In genomic region chr17:71479381-71479901, GRCm38 (mm10) we compare ENCODE assay signal across 16 mouse cellular contexts. TPM values are rescaled to one million over a fixed set of nuclear protein-coding genes. Genes with fewer than 3 reads are reported as not detected.
DNase-seq lines count a peak whose midpoint lies in the region; ATAC-seq and TF ChIP-seq lines count a peak whose summit lies in the region.
"Had no signal": no experiment of that assay in that cellular context is flagged by ENCODE, and none has a peak within 500 bp of the region (broad histone marks: within the 10 kb centered on the region; RNA-seq: fewer than 3 reads in every experiment).

No protein-coding gene starts in this region.

- TF ChIP-seq CTCF in MEL (IDR thresholded peaks at IDR 0.05 in 2 of 3, conservative IDR thresholded peaks at IDR 0.05 in 1 of 3; ENCODE audit: control insufficient read depth in 1 of 3, insufficient read depth in 1 of 3, low read depth in 2 of 3, low read length in 3 of 3, poor library complexity in 1 of 3, severe bottlenecking in 1 of 3) = no peak

- H3K27me3 ChIP-seq in MEL (ENCODE audit: control insufficient read depth in 1 of 2, insufficient read depth in 2 of 2, low read length in 2 of 2) = no peaks in the 10 kb centered on the region
- no peaks in the 10 kb centered on the region for H3K27me3 ChIP-seq in hindbrain, embryonic 11.5 days (ENCODE audit: control insufficient read depth, insufficient read depth, low read length)
- H3K27me3 ChIP-seq in intestine, embryonic 16.5 days (replicated peaks; ENCODE audit: control insufficient read depth, insufficient read depth, low read length) = no peaks in the 10 kb centered on the region

- TF ChIP-seq POLR2A in MEL (IDR thresholded peaks at IDR 0.05; ENCODE audit: control insufficient read depth in 1 of 2, insufficient read depth in 1 of 2, low read depth in 1 of 2, low read length in 2 of 2, poor library complexity in 1 of 2) = no peak

- H3K4me2 ChIP-seq in hindbrain, embryonic 11.5 days (replicated peaks; ENCODE audit: low read depth, low read length) = no peak overlapping the region
- no peak overlapping the region for H3K4me2 ChIP-seq in intestine, embryonic 16.5 days (ENCODE audit: low read depth, low read length)

- H3K4me1 ChIP-seq in MEL (ENCODE audit: control insufficient read depth in 1 of 2, insufficient read depth in 2 of 2, low read length in 2 of 2) = peaks cover 4 to 11% of the 10 kb centered on the region in 2 experiments
- H3K4me1 ChIP-seq in hindbrain, embryonic 11.5 days (replicated peaks; ENCODE audit: control insufficient read depth, insufficient read depth, low read length) = no peaks in the 10 kb centered on the region
- peaks cover 5% of the 10 kb centered on the region; the same call in 1 of the 2 replicates for H3K4me1 ChIP-seq in intestine, embryonic 16.5 days (ENCODE audit: control insufficient read depth, insufficient read depth, low read length)

- peak; percentile 20 to 32 for DNase-seq in kidney, adult 8-10 months
- no peak for DNase-seq in kidney, postnatal 10 days
- no peak for DNase-seq in MEL (ENCODE audit: low read depth, low spot score)
- peak; percentile 35 to 40 for DNase-seq in thymus, postnatal 10 days (ENCODE audit: low spot score in 2 of 2)
- no peak for DNase-seq in hindbrain, embryonic 11.5 days (ENCODE audit: low spot score)
- no peak for DNase-seq in embryo, embryonic 10 days (ENCODE audit: low spot score)
- DNase-seq: adrenal gland, adult 2 months; cerebellum, adult 18-20 months; right cerebral cortex, postnatal 14 days had no signal

- 71% methylated on average over 5 of the region's 5 CpGs for WGBS in hindbrain, embryonic 11.5 days
- 57% methylated on average over 5 of the region's 5 CpGs for WGBS in intestine, embryonic 16.5 days

- no peak overlapping the region for H3K9ac ChIP-seq in MEL (ENCODE audit: control insufficient read depth, low read depth, low read length, poor library complexity, severe bottlenecking)
- H3K9ac ChIP-seq in hindbrain, embryonic 11.5 days (ENCODE audit: low read depth, low read length) = no peak overlapping the region
- H3K9ac ChIP-seq in intestine, embryonic 16.5 days (ENCODE audit: low read depth, low read length) = no peak overlapping the region

- H3K27ac ChIP-seq in MEL (ENCODE audit: control insufficient read depth, low read depth, low read length) = no peak overlapping the region
- H3K27ac ChIP-seq in hindbrain, embryonic 11.5 days (ENCODE audit: low read depth, low read length) = no peak overlapping the region
- no peak overlapping the region for H3K27ac ChIP-seq in intestine, embryonic 16.5 days (ENCODE audit: low read length)
- H3K27ac ChIP-seq: embryonic facial prominence, embryonic 10.5 days; hindbrain, embryonic 10.5 days; macrophage had no signal

- peaks cover 0 to 9% of the 10 kb centered on the region in 2 experiments; a peak in 2 of 4 replicates for H3K36me3 ChIP-seq in MEL (ENCODE audit: control insufficient read depth in 1 of 2, insufficient read depth in 2 of 2, low read length in 2 of 2)
- no peaks in the 10 kb centered on the region for H3K36me3 ChIP-seq in hindbrain, embryonic 11.5 days (ENCODE audit: control insufficient read depth, insufficient read depth, low read length)
- H3K36me3 ChIP-seq in intestine, embryonic 16.5 days (ENCODE audit: control insufficient read depth, insufficient read depth, low read length) = no peaks in the 10 kb centered on the region
- H3K36me3 ChIP-seq: embryonic facial prominence, embryonic 10.5 days; hindbrain, embryonic 10.5 days had no signal

- no peaks in the 10 kb centered on the region for H3K9me3 ChIP-seq in MEL (replicated peaks; ENCODE audit: insufficient read depth, low read length)
- no peaks in the 10 kb centered on the region for H3K9me3 ChIP-seq in hindbrain, embryonic 11.5 days (ENCODE audit: control insufficient read depth, low read length)
- H3K9me3 ChIP-seq in intestine, embryonic 16.5 days (ENCODE audit: control insufficient read depth, low read length) = no peaks in the 10 kb centered on the region
- H3K9me3 ChIP-seq: embryonic facial prominence, embryonic 10.5 days; hindbrain, embryonic 10.5 days had no signal

- peak; percentile 11; the same call in 1 of the 2 replicates for ATAC-seq in megakaryocyte, adult 5-6 weeks (ENCODE audit: poor library complexity, severe bottlenecking)
- ATAC-seq in hindbrain, embryonic 11.5 days (ENCODE audit: low FRiP score) = no peak
- no peak for ATAC-seq in intestine, embryonic 16.5 days
- ATAC-seq: forebrain, embryonic 14.5 days had no signal

- TF ChIP-seq RAD21 in MEL (IDR thresholded peaks at IDR 0.05; ENCODE audit: low read depth, low read length) = no peak

- no peak for TF ChIP-seq EP300 in MEL (IDR thresholded peaks at IDR 0.05; ENCODE audit: low read depth in 1 of 2, low read length in 2 of 2)

- no peak overlapping the region for H3K4me3 ChIP-seq in MEL (ENCODE audit: control insufficient read depth in 1 of 2, insufficient read depth in 1 of 2, low read depth in 2 of 2, low read length in 2 of 2)
- no peak overlapping the region for H3K4me3 ChIP-seq in hindbrain, embryonic 11.5 days (ENCODE audit: low read depth, low read length)
- H3K4me3 ChIP-seq in intestine, embryonic 16.5 days (ENCODE audit: low read length) = no peak overlapping the region
- H3K4me3 ChIP-seq: embryonic facial prominence, embryonic 10.5 days; hindbrain, embryonic 10.5 days; myocyte had no signal

- H3K79me2 ChIP-seq in MEL (ENCODE audit: control insufficient read depth, insufficient read depth, low read length, poor library complexity) = peaks cover 10% of the 10 kb centered on the region

TF ChIP-seq in MEL, 35 proteins besides CTCF, POLR2A, EP300 and RAD21:
- peak; percentile 83 for TF ChIP-seq BHLHE40 (IDR thresholded peaks at IDR 0.05; ENCODE audit: borderline replicate concordance, low read depth, low read length)
- TF ChIP-seq ETS1 (IDR thresholded peaks at IDR 0.05; ENCODE audit: low read depth, low read length) = peak; percentile 10; the same call in 1 of the 2 replicates
- no peak for TF ChIP-seq GABPA (IDR thresholded peaks at IDR 0.05; ENCODE audit: low read depth, low read length)
- no peak for TF ChIP-seq SIN3A (IDR thresholded peaks at IDR 0.05; ENCODE audit: low read length)
- no peak for TF ChIP-seq NELFE (IDR thresholded peaks at IDR 0.05; ENCODE audit: low read depth, low read length)
TF ChIP-seq in MEL: peak in this region for 2.

RNA-seq across cellular contexts. Expression of gene Smchd1, which starts 4.3 kb away (rescaled TPM):
- 45.7 and 50.9 TPM in 2 replicates for total RNA-seq in MEL (2012; rRNA removed)
- polyA plus RNA-seq in MEL (2012; ENCODE audit: insufficient read depth in 1 of 2, insufficient read length in 2 of 2, low read depth in 1 of 2, low replicate concordance in 2 of 2, missing spikeins in 1 of 2) = 100 to 1,000 TPM in 1 of 2 experiments, 10 to 100 TPM in 1; 43.6 to 164 TPM
- total RNA-seq in megakaryocyte, adult 5-6 weeks (2015) = 188 and 196 TPM in 2 replicates
- 244 and 254 TPM in 2 replicates for total RNA-seq in megakaryocyte, adult 5-6 weeks (2017)
- polyA plus RNA-seq in hindbrain, embryonic 11.5 days (2014; fragmentation: Nextera tagmentation; extraction: Ambion mirVana) = 70.9 and 91.1 TPM in 2 replicates
- polyA plus RNA-seq in intestine, embryonic 16.5 days (2015; fragmentation: Nextera tagmentation; extraction: Ambion mirVana) = 30.5 and 35.0 TPM in 2 replicates

RNA-seq across cellular contexts. Expression of gene Gm4707, which starts 19.7 kb away (rescaled TPM):
- total RNA-seq in MEL (2012; rRNA removed) = 1.0 and 1.1 TPM in 2 replicates
- under 1 TPM in 1 of 2 experiments, not detected in 1; 0.26 TPM for polyA plus RNA-seq in MEL (2012; ENCODE audit: insufficient read depth in 1 of 2, insufficient read length in 2 of 2, low read depth in 1 of 2, low replicate concordance in 2 of 2, missing spikeins in 1 of 2)
- total RNA-seq in megakaryocyte, adult 5-6 weeks (2015) = 2.4 and 4.2 TPM in 2 replicates
- 4.0 and 4.8 TPM in 2 replicates for total RNA-seq in megakaryocyte, adult 5-6 weeks (2017)
- 2.0 and 3.5 TPM in 2 replicates for polyA plus RNA-seq in hindbrain, embryonic 11.5 days (2014; fragmentation: Nextera tagmentation; extraction: Ambion mirVana)
- polyA plus RNA-seq in intestine, embryonic 16.5 days (2015; fragmentation: Nextera tagmentation; extraction: Ambion mirVana) = 1.2 and 1.8 TPM in 2 replicates

RNA-seq across cellular contexts. Expression of gene Ndc80, which starts 47.2 kb away (rescaled TPM):
- 26.0 and 28.0 TPM in 2 replicates for total RNA-seq in MEL (2012; rRNA removed)
- 10 to 100 TPM in 1 of 2 experiments, not detected in 1; 28.3 TPM for polyA plus RNA-seq in MEL (2012; ENCODE audit: insufficient read depth in 1 of 2, insufficient read length in 2 of 2, low read depth in 1 of 2, low replicate concordance in 2 of 2, missing spikeins in 1 of 2)
- 73.8 and 79.1 TPM in 2 replicates for total RNA-seq in megakaryocyte, adult 5-6 weeks (2015)
- 108 and 113 TPM in 2 replicates for total RNA-seq in megakaryocyte, adult 5-6 weeks (2017)
- 50.8 and 54.8 TPM in 2 replicates for polyA plus RNA-seq in hindbrain, embryonic 11.5 days (2014; fragmentation: Nextera tagmentation; extraction: Ambion mirVana)
- 30.4 and 33.7 TPM in 2 replicates for polyA plus RNA-seq in intestine, embryonic 16.5 days (2015; fragmentation: Nextera tagmentation; extraction: Ambion mirVana)
- polyA plus RNA-seq: adrenal gland, adult 2 months had no signal

Comparison
In these comparisons a context has a peak if more than half of its experiments do, and no peak if none do; other contexts are left out.
1. DNase-seq: peak in kidney, adult 8-10 months (2 of 2) and thymus, postnatal 10 days (2 of 2); none in kidney, postnatal 10 days (single experiment), MEL (single experiment), hindbrain, embryonic 11.5 days (single experiment) and embryo, embryonic 10 days (single experiment).